Mouse (Mus musculus) brain, embryonic 14.5 days (tissue): ENCODE results near the gene Mapt.

Source experiments
- CTCF ChIP-seq: fragments of 200-500 bp; IDR thresholded peaks from 2 replicates; pipeline ENCODE4 v1.5.1; 2012; ENCODE audit warnings: inconsistent platforms, mild to moderate bottlenecking, moderate library complexity, borderline replicate concordance; ENCODE audit not compliant: insufficient read depth, insufficient read length; ENCODE audit errors: extremely low read depth
- POLR2A ChIP-seq: fragments of 200-500 bp; IDR thresholded peaks from 2 replicates; pipeline ENCODE4 v1.6.1; 2012; ENCODE audit warnings: mild to moderate bottlenecking, inconsistent platforms, borderline replicate concordance; ENCODE audit not compliant: poor library complexity, insufficient read depth, insufficient read length, severe bottlenecking; ENCODE audit errors: extremely low read depth

DNA sequence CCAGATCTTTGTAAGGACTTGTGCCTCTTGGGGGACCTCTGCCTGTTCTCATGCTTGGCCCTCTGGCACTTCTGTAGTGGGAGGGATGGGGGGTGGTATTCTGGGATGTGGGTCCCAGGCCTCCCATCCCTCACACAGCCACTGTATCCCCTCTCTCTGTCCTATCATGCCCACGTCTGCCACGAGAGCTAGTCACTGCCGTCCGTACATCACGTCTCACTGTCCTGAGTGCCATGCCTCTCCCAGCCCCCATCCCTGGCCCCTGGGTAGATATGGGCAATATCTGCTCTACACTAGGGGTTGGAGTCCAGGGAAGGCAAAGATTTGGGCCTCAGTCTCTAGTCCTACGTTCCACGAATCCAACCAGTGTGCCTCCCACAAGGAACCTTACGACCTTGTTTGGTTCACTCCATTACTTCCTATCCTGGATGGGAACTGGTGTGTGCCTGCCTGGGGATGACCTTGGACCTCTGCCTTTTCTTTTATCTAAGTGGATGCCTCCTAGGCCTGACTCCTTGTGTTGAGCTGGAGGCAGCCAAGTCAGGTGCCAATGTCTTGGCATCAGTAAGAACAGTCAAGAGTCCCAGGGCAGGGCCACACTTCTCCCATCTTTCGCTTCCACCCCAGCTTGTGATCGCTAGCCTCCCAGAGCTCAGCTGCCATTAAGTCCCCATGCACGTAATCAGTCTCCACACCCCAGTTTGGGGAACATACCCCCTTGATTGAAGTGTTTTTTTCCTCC, 98.2 kb downstream of the Mapt start:
- TF ChIP-seq CTCF (no peak), POLR2A (no peak)
